Mouse (Mus musculus) megakaryocyte, embryonic 14.5 days (primary cell): Measurements from ENCODE around the gene Ubr3.

Source experiments
- FLI1 ChIP-seq: IDR thresholded peaks from 2 replicates; pipeline ENCODE4 v1.6.1; 2012; ENCODE audit warnings: low read length, inconsistent platforms, mixed read lengths
- GATA1 ChIP-seq: IDR thresholded peaks from 3 replicates; pipeline ENCODE4 v1.6.1; 2012; ENCODE audit warnings: mixed read lengths, low read length, inconsistent platforms, borderline replicate concordance

- TF ChIP-seq GATA1 (no peak), FLI1 (no peak)
Observed at GRCm38 (mm10) chr2:69974896-69975295, 77.8 kb downstream of the Ubr3 start.
